In genomic region chr1:167305501-167306137, GRCm38 (mm10) we compare ENCODE assay signal across 17 mouse cellular contexts. TPM values are rescaled to one million over a fixed set of nuclear protein-coding genes. Genes with fewer than 3 reads are reported as not detected.
DNase-seq lines count a peak whose midpoint lies in the region; ATAC-seq and TF ChIP-seq lines count a peak whose summit lies in the region.
"Had no signal": no experiment of that assay in that cellular context is flagged by ENCODE, and none has a peak within 500 bp of the region (broad histone marks: within the 10 kb centered on the region; RNA-seq: fewer than 3 reads in every experiment).

No protein-coding gene starts in this region.

- TF ChIP-seq RAD21 in MEL (IDR thresholded peaks at IDR 0.05; ENCODE audit: low read depth, low read length): no peak

- H3K79me2 ChIP-seq in MEL (ENCODE audit: control insufficient read depth, insufficient read depth, low read length, poor library complexity): peaks cover 20% of the 10 kb centered on the region

- no peak overlapping the region for H3K27ac ChIP-seq in limb, embryonic 14.5 days (replicated peaks; ENCODE audit: low read depth, low read length)
- no peak overlapping the region for H3K27ac ChIP-seq in limb, embryonic 10.5 days
- no peak overlapping the region for H3K27ac ChIP-seq in lung, postnatal 0 days (ENCODE audit: low read length)
- no peak overlapping the region for H3K27ac ChIP-seq in MEL (ENCODE audit: control insufficient read depth, low read depth, low read length)
- H3K27ac ChIP-seq: embryonic facial prominence, embryonic 10.5 days; embryonic facial prominence, embryonic 13.5 days; forebrain, embryonic 12.5 days; forebrain, embryonic 15.5 days; heart, embryonic 15.5 days; hindbrain, embryonic 10.5 days; hindbrain, embryonic 13.5 days had no signal

- no peaks in the 10 kb centered on the region for H3K9me3 ChIP-seq in limb, embryonic 14.5 days (ENCODE audit: control insufficient read depth, low read length)
- no peaks in the 10 kb centered on the region for H3K9me3 ChIP-seq in limb, embryonic 10.5 days (replicated peaks)
- no peaks in the 10 kb centered on the region for H3K9me3 ChIP-seq in lung, postnatal 0 days (ENCODE audit: low read length)
- no peaks in the 10 kb centered on the region for H3K9me3 ChIP-seq in MEL (replicated peaks; ENCODE audit: insufficient read depth, low read length)
- H3K9me3 ChIP-seq: embryonic facial prominence, embryonic 10.5 days; embryonic facial prominence, embryonic 13.5 days; forebrain, embryonic 12.5 days; forebrain, embryonic 15.5 days; heart, embryonic 12.5 days; heart, embryonic 15.5 days; hindbrain, embryonic 10.5 days; hindbrain, embryonic 13.5 days had no signal

- peaks cover 9% of the 10 kb centered on the region; the same call in 1 of the 2 replicates for H3K4me1 ChIP-seq in limb, embryonic 14.5 days (ENCODE audit: control insufficient read depth, insufficient read depth, low read length)
- peaks cover 8% of the 10 kb centered on the region for H3K4me1 ChIP-seq in limb, embryonic 10.5 days
- H3K4me1 ChIP-seq in lung, postnatal 0 days (ENCODE audit: insufficient read depth, low read depth, low read length): peaks cover 3% of the 10 kb centered on the region; the same call in 1 of the 2 replicates
- peaks cover 0 to 9% of the 10 kb centered on the region in 2 experiments; a peak in 3 of 4 replicates for H3K4me1 ChIP-seq in MEL (ENCODE audit: control insufficient read depth in 1 of 2, insufficient read depth in 2 of 2, low read length in 2 of 2)

- H3K4me2 ChIP-seq in limb, embryonic 14.5 days (replicated peaks; ENCODE audit: low read depth, low read length, severe bottlenecking): no peak overlapping the region
- H3K4me2 ChIP-seq in lung, postnatal 0 days (replicated peaks; ENCODE audit: low read depth, low read length): no peak overlapping the region
- H3K4me2 ChIP-seq: embryonic facial prominence, embryonic 13.5 days; forebrain, embryonic 12.5 days; forebrain, embryonic 15.5 days; heart, embryonic 12.5 days; heart, embryonic 15.5 days; hindbrain, embryonic 13.5 days had no signal

- H3K27me3 ChIP-seq in limb, embryonic 14.5 days (ENCODE audit: control insufficient read depth, insufficient read depth, low read length): no peaks in the 10 kb centered on the region
- H3K27me3 ChIP-seq in limb, embryonic 10.5 days (ENCODE audit: low read depth, poor library complexity, severe bottlenecking): 0 out of 2 replicates have a peak, but pooled peaks cover 2% of the 10 kb centered on the region
- H3K27me3 ChIP-seq in lung, postnatal 0 days (replicated peaks; ENCODE audit: insufficient read depth, low read length): no peaks in the 10 kb centered on the region
- H3K27me3 ChIP-seq in MEL (ENCODE audit: control insufficient read depth in 1 of 2, insufficient read depth in 2 of 2, low read length in 2 of 2): peaks cover 0 to 2% of the 10 kb centered on the region in 2 experiments; a peak in 2 of 4 replicates
- H3K27me3 ChIP-seq: embryonic facial prominence, embryonic 13.5 days; forebrain, embryonic 12.5 days; forebrain, embryonic 15.5 days; hindbrain, embryonic 13.5 days had no signal

- no peak for TF ChIP-seq EP300 in lung, postnatal 0 days (IDR thresholded peaks at IDR 0.05)
- no peak for TF ChIP-seq EP300 in MEL (IDR thresholded peaks at IDR 0.05; ENCODE audit: low read depth in 1 of 2, low read length in 2 of 2)

- no peak overlapping the region for H3K4me3 ChIP-seq in limb, embryonic 14.5 days (replicated peaks; ENCODE audit: low read length)
- H3K4me3 ChIP-seq in limb, embryonic 10.5 days: no peak overlapping the region
- H3K4me3 ChIP-seq in lung, postnatal 0 days (ENCODE audit: low read depth, low read length): no peak overlapping the region
- H3K4me3 ChIP-seq in MEL (ENCODE audit: control insufficient read depth in 1 of 2, insufficient read depth in 1 of 2, low read depth in 2 of 2, low read length in 2 of 2): no peak overlapping the region
- H3K4me3 ChIP-seq: embryonic facial prominence, embryonic 10.5 days; embryonic facial prominence, embryonic 13.5 days; erythroblast, embryonic 14.5 days; forebrain, embryonic 12.5 days; forebrain, embryonic 15.5 days; heart, embryonic 12.5 days; heart, embryonic 15.5 days; hindbrain, embryonic 10.5 days; hindbrain, embryonic 13.5 days had no signal

- H3K9ac ChIP-seq in limb, embryonic 14.5 days (ENCODE audit: low read depth, low read length, severe bottlenecking): 0 out of 2 replicates have a peak overlapping the region, but pooled peaks have one; percentile 12
- H3K9ac ChIP-seq in lung, postnatal 0 days (replicated peaks; ENCODE audit: low read depth): no peak overlapping the region
- no peak overlapping the region for H3K9ac ChIP-seq in MEL (ENCODE audit: control insufficient read depth, low read depth, low read length, poor library complexity, severe bottlenecking)
- H3K9ac ChIP-seq: embryonic facial prominence, embryonic 13.5 days; forebrain, embryonic 12.5 days; forebrain, embryonic 15.5 days; heart, embryonic 12.5 days; heart, embryonic 15.5 days; hindbrain, embryonic 13.5 days had no signal

- H3K36me3 ChIP-seq in limb, embryonic 14.5 days (ENCODE audit: control insufficient read depth, insufficient read depth, low read length): no peaks in the 10 kb centered on the region
- H3K36me3 ChIP-seq in limb, embryonic 10.5 days: peaks cover 2% of the 10 kb centered on the region
- H3K36me3 ChIP-seq in lung, postnatal 0 days (ENCODE audit: insufficient read depth, low read length): no peaks in the 10 kb centered on the region
- H3K36me3 ChIP-seq in MEL (ENCODE audit: control insufficient read depth in 1 of 2, insufficient read depth in 2 of 2, low read length in 2 of 2): peaks cover 0 to 20% of the 10 kb centered on the region in 2 experiments; a peak in 3 of 4 replicates

- TF ChIP-seq POLR2A in limb, embryonic 14.5 days (IDR thresholded peaks at IDR 0.05; ENCODE audit: borderline replicate concordance, extremely low read depth, insufficient read depth, insufficient read length): no peak
- TF ChIP-seq POLR2A in MEL (IDR thresholded peaks at IDR 0.05; ENCODE audit: control insufficient read depth in 1 of 2, insufficient read depth in 1 of 2, low read depth in 1 of 2, low read length in 2 of 2, poor library complexity in 1 of 2): no peak

- DNase-seq in limb, embryonic 14.5 days (ENCODE audit: low spot score): no peak
- DNase-seq in limb, embryonic 10.5 days (ENCODE audit: low spot score): no peak
- peak; percentile 51 for DNase-seq in lung, postnatal 0 days (ENCODE audit: low spot score)
- DNase-seq in lung, postnatal 10 days: no peak
- peak; percentile 31 for DNase-seq in MEL (ENCODE audit: low read depth, low spot score)
- DNase-seq in urinary bladder, postnatal 4 days (ENCODE audit: low spot score in 2 of 2): no peak
- DNase-seq in embryo, embryonic 11 days: no peak

- ATAC-seq in limb, embryonic 14.5 days (ENCODE audit: low FRiP score, low read depth): no peak
- ATAC-seq in lung, postnatal 0 days: no peak
- ATAC-seq: forebrain, embryonic 15.5 days; hindbrain, embryonic 16.5 days had no signal

- WGBS in limb, embryonic 14.5 days: 78% methylated on average over 7 of the region's 7 CpGs
- WGBS in limb, embryonic 10.5 days: 85% methylated on average over 7 of the region's 7 CpGs
- WGBS in lung, postnatal 0 days: 24% methylated on average over 7 of the region's 7 CpGs

- no peak for TF ChIP-seq CTCF in lung, postnatal 0 days (IDR thresholded peaks at IDR 0.05)
- no peak for TF ChIP-seq CTCF in MEL (IDR thresholded peaks at IDR 0.05 in 2 of 3, conservative IDR thresholded peaks at IDR 0.05 in 1 of 3; ENCODE audit: control insufficient read depth in 1 of 3, insufficient read depth in 1 of 3, low read depth in 2 of 3, low read length in 3 of 3, poor library complexity in 1 of 3, severe bottlenecking in 1 of 3)

TF ChIP-seq in MEL, 35 proteins besides CTCF, POLR2A, EP300 and RAD21:
- TF ChIP-seq JUND (IDR thresholded peaks at IDR 0.05; ENCODE audit: low read depth, low read length) (no peak), SIN3A (IDR thresholded peaks at IDR 0.05; ENCODE audit: low read length) (0 out of 2 replicates have a peak, but pooled peaks have one; percentile 21), ETS1 (IDR thresholded peaks at IDR 0.05; ENCODE audit: low read depth, low read length) (peak; percentile 90), E2F4 (IDR thresholded peaks at IDR 0.05; ENCODE audit: borderline replicate concordance, low read depth, low read length) (no peak), MAFK (IDR thresholded peaks at IDR 0.05; ENCODE audit: borderline replicate concordance, low read depth, low read length) (peak; percentile 81), HCFC1 (IDR thresholded peaks at IDR 0.05; ENCODE audit: low read depth, low read length) (no peak)

RNA-seq across cellular contexts. Expression of gene Tmco1, which starts 2.6 kb away (rescaled TPM):
- 73.4 and 86.4 TPM in 2 replicates for polyA plus RNA-seq in limb, embryonic 14.5 days (2012; rRNA removed)
- polyA plus RNA-seq in limb, embryonic 14.5 days (2014; fragmentation: Nextera tagmentation; extraction: Ambion mirVana): 84.6 and 86.5 TPM in 2 replicates
- polyA plus RNA-seq in limb, embryonic 10.5 days (2016; fragmentation: Nextera tagmentation; extraction: Ambion mirVana): 60.9 and 64.4 TPM in 2 replicates
- 94.7 and 99.7 TPM in 2 replicates for polyA plus RNA-seq in lung, postnatal 0 days (2015; fragmentation: Nextera tagmentation; extraction: Ambion mirVana)
- total RNA-seq in MEL (2012; rRNA removed): 126 and 128 TPM in 2 replicates
- 100 to 1,000 TPM in 1 of 2 experiments, not detected in 1; 110 TPM for polyA plus RNA-seq in MEL (2012; ENCODE audit: insufficient read depth in 1 of 2, insufficient read length in 2 of 2, low read depth in 1 of 2, low replicate concordance in 2 of 2, missing spikeins in 1 of 2)

RNA-seq across cellular contexts. Expression of gene Uck2, which starts 20.5 kb away (rescaled TPM):
- 42.5 and 45.7 TPM in 2 replicates for polyA plus RNA-seq in limb, embryonic 14.5 days (2012; rRNA removed)
- polyA plus RNA-seq in limb, embryonic 14.5 days (2014; fragmentation: Nextera tagmentation; extraction: Ambion mirVana): 69.3 and 78.2 TPM in 2 replicates
- polyA plus RNA-seq in limb, embryonic 10.5 days (2016; fragmentation: Nextera tagmentation; extraction: Ambion mirVana): 138 and 172 TPM in 2 replicates
- polyA plus RNA-seq in lung, postnatal 0 days (2015; fragmentation: Nextera tagmentation; extraction: Ambion mirVana): 21.6 and 22.9 TPM in 2 replicates
- total RNA-seq in MEL (2012; rRNA removed): 191 and 213 TPM in 2 replicates
- 100 to 1,000 TPM; 290 to 643 TPM for polyA plus RNA-seq in MEL (2012; ENCODE audit: insufficient read depth in 1 of 2, insufficient read length in 2 of 2, low read depth in 1 of 2, low replicate concordance in 2 of 2, missing spikeins in 1 of 2)

RNA-seq across cellular contexts. Expression of gene Aldh9a1, which starts 44.2 kb away (rescaled TPM):
- polyA plus RNA-seq in limb, embryonic 14.5 days (2012; rRNA removed): 28.3 and 32.7 TPM in 2 replicates
- 46.7 and 57.4 TPM in 2 replicates for polyA plus RNA-seq in limb, embryonic 14.5 days (2014; fragmentation: Nextera tagmentation; extraction: Ambion mirVana)
- 41.2 and 43.5 TPM in 2 replicates for polyA plus RNA-seq in limb, embryonic 10.5 days (2016; fragmentation: Nextera tagmentation; extraction: Ambion mirVana)
- 33.2 and 35.4 TPM in 2 replicates for polyA plus RNA-seq in lung, postnatal 0 days (2015; fragmentation: Nextera tagmentation; extraction: Ambion mirVana)
- total RNA-seq in MEL (2012; rRNA removed): 14.3 and 16.2 TPM in 2 replicates
- 10 to 100 TPM in 1 of 2 experiments, not detected in 1; 78.2 TPM for polyA plus RNA-seq in MEL (2012; ENCODE audit: insufficient read depth in 1 of 2, insufficient read length in 2 of 2, low read depth in 1 of 2, low replicate concordance in 2 of 2, missing spikeins in 1 of 2)

Comparison
In these comparisons a context has a peak if more than half of its experiments do, and no peak if none do; other contexts are left out.
1. DNase-seq: peak in lung, postnatal 0 days (single experiment) and MEL (single experiment); none in limb, embryonic 14.5 days (single experiment), limb, embryonic 10.5 days (single experiment), lung, postnatal 10 days (single experiment), urinary bladder, postnatal 4 days (0 of 2) and embryo, embryonic 11 days (single experiment).